Mouse (Mus musculus) heart, adult 11 months (tissue): Measurements from ENCODE around the gene Gm21776.
"Not testable (repeated sequence)": the region's sequence is repeated elsewhere in the genome, so short reads cannot be mapped to it uniquely, and the experiment has no call there.

ENCODE experiments used
- DNase-seq: peaks from one replicate; pipeline ENCODE4 v3.0.0; 2022

Gene Gm21776

DNA sequence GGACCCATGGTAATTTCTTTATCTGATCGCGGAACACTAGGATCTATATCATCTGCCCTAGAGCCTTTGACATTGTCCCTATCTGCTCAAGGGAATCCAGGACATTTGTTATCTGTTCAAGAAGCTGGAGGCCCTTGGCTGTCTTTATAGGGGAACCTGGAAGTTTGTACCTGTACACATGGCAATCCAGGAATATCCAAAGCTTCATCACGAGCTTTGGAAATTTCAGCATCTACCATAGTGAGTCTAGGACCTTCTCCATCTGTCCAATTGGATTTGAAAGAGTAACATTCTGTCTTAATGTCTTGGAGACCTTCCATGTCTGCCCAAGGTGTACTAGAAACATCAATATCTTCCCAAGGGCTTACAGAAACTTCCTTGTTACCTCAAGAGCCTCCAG, at the start of gene Gm21776:
Gene Gm21776, plus strand, starts transcription at position 301 of the 400 bp plus-strand sequence.
- DNase-seq, result not testable (repeated sequence)
